Mouse (Mus musculus): Measurements from ENCODE around the gene Nod1.

- TF ChIP-seq EP300 (IDR thresholded peaks at IDR 0.05; ENCODE audit: low read depth) = no peak
- no peak for TF ChIP-seq CTCF (IDR thresholded peaks at IDR 0.05; ENCODE audit: low read depth)
These were observed 28.7 kb downstream of the Nod1 start for GRCm38 (mm10) chr6:54943753-54944152.

Measured in liver, embryonic 14.5 days (tissue).